Mouse (Mus musculus) heart, adult 10 weeks (tissue): ENCODE results near the gene Gm8660. TPM values are rescaled to one million over a fixed set of nuclear protein-coding genes. Genes with fewer than 3 reads are reported as not detected.

Source experiments
- polyA plus RNA-seq: library from polyadenylated mRNA; stranded (reverse); fragments of 350-450 nt; fragmentation: Illumina TruSeq; extraction: RNeasy Lipid Tissue Mini Kit (QIAGEN cat#74804); gene quantifications from one replicate; pipeline ENCODE4 v1.2.3, GENCODE M21; 2014; ENCODE audit warnings: low read depth, low replicate concordance

The Gm8660 gene
- not detected for polyA plus RNA-seq

DNA sequence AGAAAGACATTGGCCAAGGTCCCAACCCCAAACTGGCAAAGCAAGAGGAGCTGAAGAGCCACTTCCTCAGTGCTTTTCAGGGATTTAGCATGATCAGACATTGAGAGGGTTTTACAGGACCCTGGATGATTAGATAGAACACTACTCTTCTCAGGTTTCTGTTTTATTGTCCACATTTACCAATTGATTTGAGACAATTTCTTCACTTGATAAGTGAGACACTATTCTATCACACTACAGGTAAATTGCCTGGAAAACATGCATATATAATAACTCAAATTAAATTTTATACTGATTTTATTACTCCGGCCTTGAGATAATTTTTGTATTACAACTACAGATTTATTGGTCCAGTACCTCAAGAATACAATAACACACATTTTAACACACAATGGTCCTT, at the start of gene Gm8660:
TSS of gene Gm8660 (minus strand) at position 101 of the 400 bp plus-strand sequence.

DNA sequence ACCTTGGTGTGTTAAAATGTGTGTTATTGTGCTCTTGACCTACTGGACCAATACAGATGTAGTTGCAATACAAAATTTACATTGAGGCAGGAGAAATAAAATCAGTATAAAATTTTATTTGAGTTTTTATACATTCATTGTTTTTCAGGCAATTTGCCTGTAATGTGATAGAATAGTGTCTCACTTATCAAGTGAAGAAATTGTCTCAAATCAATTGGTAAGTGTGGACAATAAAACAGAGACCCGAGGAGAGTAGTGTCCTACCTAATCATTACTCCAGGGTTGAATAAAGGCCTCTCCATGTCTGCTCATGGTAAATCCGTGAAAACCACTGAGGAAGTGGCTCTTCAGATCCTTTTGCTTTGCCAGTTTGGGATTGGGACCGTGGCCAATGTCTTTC, 42.4 kb upstream of the Gm8660 start, which contains the start of gene Vmn1r148:
TSS of gene Vmn1r148 (plus strand) at position 301 of the 400 bp plus-strand sequence.

DNA sequence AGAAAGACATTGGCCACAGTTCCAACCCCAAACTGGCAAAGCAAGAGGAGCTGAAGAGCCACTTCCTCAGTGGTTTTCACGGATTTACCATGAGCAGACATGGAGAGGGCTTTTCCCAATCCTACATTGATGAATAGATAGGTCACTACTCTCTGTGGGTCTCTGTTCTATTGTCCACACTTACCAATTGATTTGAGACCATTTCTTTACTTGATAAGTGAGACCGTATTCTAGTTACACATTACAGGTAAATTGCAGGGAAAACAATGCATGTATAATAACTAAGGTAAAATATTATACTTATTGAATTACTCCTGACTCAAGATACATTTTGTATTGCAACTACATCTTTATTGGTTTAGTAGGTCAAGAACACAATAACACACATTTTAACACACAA, 41.2 kb downstream of the Gm8660 start, which contains the start of gene Gm4187:
TSS of gene Gm4187 (minus strand) at position 101 of the 400 bp plus-strand sequence.

Other genes starting within 250 kb of the Gm8660 start
- gene Gm10666, start 236.3 kb downstream of the Gm8660 start, polyA plus RNA-seq: not detected
- gene Vmn1r142, start 207.0 kb downstream of the Gm8660 start, polyA plus RNA-seq: not detected
- gene Vmn1r143, start 181.7 kb downstream of the Gm8660 start, polyA plus RNA-seq: not detected
- gene Gm8653, start 169.8 kb downstream of the Gm8660 start, polyA plus RNA-seq: not detected
- gene Gm8453, start 141.6 kb downstream of the Gm8660 start, polyA plus RNA-seq: not detected
- not detected for gene Gm4187, start 41.3 kb downstream of the Gm8660 start, polyA plus RNA-seq
- gene Vmn1r148, start 42.5 kb upstream of the Gm8660 start, polyA plus RNA-seq: not detected
- not detected for gene Vmn1r149, start 67.2 kb upstream of the Gm8660 start, polyA plus RNA-seq
- not detected for gene Gm10665, start 93.0 kb upstream of the Gm8660 start, polyA plus RNA-seq
- gene Vmn1r151, start 128.6 kb upstream of the Gm8660 start, polyA plus RNA-seq: not detected
- not detected for gene Vmn1r152, start 151.9 kb upstream of the Gm8660 start, polyA plus RNA-seq
- not detected for gene Gm8677, start 163.8 kb upstream of the Gm8660 start, polyA plus RNA-seq
- gene Gm4201, start 194.3 kb upstream of the Gm8660 start, polyA plus RNA-seq: not detected
- gene Gm4565, start 217.1 kb upstream of the Gm8660 start, polyA plus RNA-seq: not detected